Mouse (Mus musculus) limb, embryonic 10.5 days (tissue): ENCODE data around the gene Wwox. TPM values are rescaled to one million over a fixed set of nuclear protein-coding genes. Genes with fewer than 3 reads are reported as not detected.

Experiments
- DNase-seq: peaks from one replicate; pipeline ENCODE4 v3.0.0-alpha.2; 2017; ENCODE audit warnings: low spot score
- H3K27ac ChIP-seq: fragments of 300-500 bp; sonication (generic); 2 replicates; pipeline ENCODE4 v1.5.1; 2016; ENCODE audit warnings: mild to moderate bottlenecking
- H3K27me3 ChIP-seq: fragments of 300-500 bp; sonication (generic); 2 replicates; pipeline ENCODE4 v1.6.1; 2016; ENCODE audit warnings: low read depth, mild to moderate bottlenecking; ENCODE audit not compliant: poor library complexity, severe bottlenecking
- H3K36me3 ChIP-seq: fragments of 300-500 bp; sonication (generic); 2 replicates; pipeline ENCODE4 v1.6.1; 2016; ENCODE audit warnings: mild to moderate bottlenecking, moderate library complexity
- H3K4me1 ChIP-seq: fragments of 300-500 bp; sonication (generic); 2 replicates; pipeline ENCODE4 v1.6.1; 2016
- H3K4me3 ChIP-seq: fragments of 300-500 bp; sonication (generic); 2 replicates; pipeline ENCODE4 v1.5.1; 2016; ENCODE audit warnings: mild to moderate bottlenecking, moderate library complexity
- H3K9me3 ChIP-seq: fragments of 300-500 bp; sonication (generic); replicated peaks from 2 replicates; pipeline ENCODE4 v1.6.1; 2016; ENCODE audit warnings: mild to moderate bottlenecking
- WGBS: fragments of 180-500 bp; shearing (Covaris S2); methylation state at CpG from one replicate; pipeline ENCODE4 v1.1.7; 2016; 5-methylcytosine and 5-hydroxymethylcytosine counted together
- polyA plus RNA-seq: library from polyadenylated mRNA; unstranded; fragments of >200 nt; fragmentation: Nextera tagmentation; extraction: Ambion mirVana; gene quantifications from 2 replicates; pipeline ENCODE4 v1.2.1, GENCODE M21; 2016

Gene Wwox
- polyA plus RNA-seq, 1 experiment from 2014 or later = 8.6 TPM

DNA sequence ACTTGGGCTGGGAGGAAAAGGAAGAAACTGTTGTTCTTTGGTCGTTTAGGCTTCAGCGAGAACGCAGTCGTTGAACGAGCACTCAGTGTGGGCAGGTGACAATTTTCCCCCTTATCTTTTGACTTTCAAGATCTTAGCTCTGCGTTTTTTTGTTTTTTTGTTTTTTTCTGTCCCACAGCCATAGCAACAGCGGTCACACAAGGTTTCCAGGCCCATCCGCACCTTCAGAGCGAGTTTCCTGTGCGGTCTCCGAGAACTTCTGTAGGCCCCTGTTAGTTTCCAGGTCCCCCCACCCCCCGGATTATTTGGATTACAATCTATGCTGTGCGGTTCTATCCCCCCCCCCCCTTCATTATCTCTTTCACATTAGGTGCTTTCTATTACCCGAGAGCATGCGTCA, 625.2 kb downstream of the Wwox start:
- H3K27ac ChIP-seq = no peak overlapping the region
- no peaks in the 10 kb centered on the region for H3K4me1 ChIP-seq
- H3K4me3 ChIP-seq = no peak overlapping the region
- no peaks in the 10 kb centered on the region for H3K9me3 ChIP-seq
- H3K27me3 ChIP-seq = peaks cover 15% of the 10 kb centered on the region
- DNase-seq = no peak
- H3K36me3 ChIP-seq = no peaks in the 10 kb centered on the region
- 87% methylated on average over 15 of the region's 15 CpGs for WGBS

DNA sequence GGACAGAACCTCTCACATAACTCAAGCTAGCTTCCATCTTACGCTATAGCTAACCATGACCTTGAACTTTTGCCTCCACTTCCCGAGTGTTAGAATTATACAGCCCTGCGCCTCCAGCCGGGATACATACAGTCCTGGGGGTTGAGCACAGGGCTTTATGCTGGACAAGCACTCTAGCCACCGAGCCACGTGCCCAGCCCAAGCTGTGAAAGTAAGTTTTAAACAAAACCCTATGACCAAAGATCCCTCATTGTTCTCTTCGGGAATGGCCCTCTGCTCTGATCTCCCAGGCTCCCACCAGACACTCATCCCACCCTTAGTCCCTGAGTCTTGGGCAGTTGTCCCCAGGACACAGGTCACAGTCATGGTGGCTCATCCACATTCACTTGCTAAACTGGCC, 625.9 kb downstream of the Wwox start:
- Histone ChIP-seq H3K4me3 (no peak overlapping the region), H3K36me3 (no peaks in the 10 kb centered on the region), H3K4me1 (peaks cover 4% of the 10 kb centered on the region; the same call in 1 of the 2 replicates), H3K27ac (no peak overlapping the region), H3K27me3 (peaks cover 15% of the 10 kb centered on the region), H3K9me3 (no peaks in the 10 kb centered on the region)
- DNase-seq = no peak
- 69% methylated on average over 7 of the region's 7 CpGs for WGBS

DNA sequence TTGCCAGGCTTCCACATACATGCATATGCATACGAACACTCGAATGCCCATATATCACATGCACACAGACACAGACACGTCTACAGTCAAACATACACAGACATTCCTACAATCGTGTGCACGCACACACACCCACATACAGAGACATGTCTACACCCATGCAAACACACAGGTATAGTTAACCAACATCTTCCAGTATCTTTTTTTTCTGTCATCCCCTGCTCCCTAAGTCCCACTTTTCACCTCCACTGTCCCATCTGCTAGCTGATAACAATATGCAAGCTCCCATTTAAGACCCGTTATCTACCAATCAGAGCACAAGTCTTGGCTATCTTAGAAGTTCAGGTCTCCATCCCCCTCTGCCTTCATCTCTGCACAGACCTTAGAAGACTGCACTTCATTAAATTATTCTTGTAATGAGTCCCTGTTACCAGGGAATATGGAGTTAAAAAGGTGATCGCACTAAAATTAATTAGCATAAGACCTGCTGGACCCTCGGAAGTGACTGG, 627.1 kb downstream of the Wwox start:
- Histone ChIP-seq H3K27ac (no peak overlapping the region), H3K27me3 (peaks cover 15% of the 10 kb centered on the region), H3K4me3 (no peak overlapping the region), H3K9me3 (no peaks in the 10 kb centered on the region), H3K36me3 (no peaks in the 10 kb centered on the region), H3K4me1 (peaks cover 5% of the 10 kb centered on the region; the same call in 1 of the 2 replicates)
- 89% methylated on average over 8 of the region's 8 CpGs for WGBS
- DNase-seq = no peak

DNA sequence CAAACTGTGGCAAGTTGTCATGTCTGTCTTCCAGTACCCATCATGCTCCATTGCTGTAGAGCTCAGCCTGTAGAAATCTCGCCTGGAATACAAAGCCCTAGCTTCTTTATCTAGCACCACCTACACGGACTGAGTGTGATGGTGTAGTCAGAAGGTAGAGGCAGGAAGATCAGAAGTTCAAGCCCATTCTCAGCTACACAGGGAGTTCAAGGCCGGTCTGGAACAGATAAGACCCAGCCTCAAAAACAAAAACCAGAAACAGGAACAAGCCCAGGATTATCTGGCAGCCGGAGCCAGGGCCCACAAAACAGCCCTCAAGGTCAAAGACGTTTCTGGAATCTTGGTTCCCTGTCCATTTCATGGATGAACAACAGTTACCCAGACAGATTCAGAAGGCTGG, 629.3 kb downstream of the Wwox start:
- WGBS = 84% methylated on average over 5 of the region's 5 CpGs

DNA sequence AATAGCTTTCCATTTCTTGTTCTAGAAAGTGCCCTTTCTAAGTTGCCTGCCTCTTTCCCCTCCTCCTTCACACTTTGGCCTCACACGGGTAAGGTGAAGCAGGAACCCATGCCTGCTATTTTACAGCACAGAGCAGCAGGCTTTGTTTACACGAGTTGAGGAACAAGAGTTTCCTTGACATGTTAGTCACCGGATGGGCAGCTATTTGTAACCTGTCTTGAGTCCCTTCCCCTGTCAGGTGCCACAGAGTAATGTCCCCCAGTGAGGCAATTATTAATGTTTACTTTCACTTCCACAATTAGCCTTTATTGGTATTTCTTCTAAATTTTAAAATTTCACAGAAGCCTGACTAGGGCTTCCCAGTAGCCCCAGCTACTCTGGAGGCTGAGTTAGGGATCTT, 630.8 kb downstream of the Wwox start:
- no peak for DNase-seq

More for the DNA sequence above, 629.3 kb downstream of the Wwox start:
- Histone ChIP-seq H3K9me3 (no peaks in the 10 kb centered on the region), H3K4me3 (no peak overlapping the region), H3K36me3 (no peaks in the 10 kb centered on the region), H3K4me1 (peaks cover 8% of the 10 kb centered on the region; the same call in 1 of the 2 replicates), H3K27ac (no peak overlapping the region), H3K27me3 (peaks cover 14% of the 10 kb centered on the region)
- no peak for DNase-seq

DNA sequence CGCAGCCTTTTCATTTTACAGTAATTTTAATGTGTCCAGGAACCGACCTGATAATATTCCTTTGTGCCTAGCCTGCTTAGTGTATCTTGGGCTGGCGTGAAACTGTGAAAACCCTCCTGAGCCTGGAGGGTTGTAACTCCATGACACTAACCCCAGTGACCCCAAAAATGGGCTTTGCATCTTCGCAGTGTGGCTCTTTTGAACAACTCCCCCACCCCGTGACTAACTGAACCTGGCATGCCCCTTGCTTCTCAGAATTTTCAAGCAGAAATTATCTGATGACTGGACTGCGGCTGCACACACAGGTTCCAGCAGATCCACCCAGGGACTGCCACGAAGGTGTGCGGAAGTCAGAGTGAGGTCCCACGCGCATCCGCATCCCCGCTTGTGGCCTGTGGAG, 631.8 kb downstream of the Wwox start:
- Histone ChIP-seq H3K36me3 (no peaks in the 10 kb centered on the region), H3K27me3 (no peaks in the 10 kb centered on the region), H3K27ac (peak overlapping the region; percentile 12; the same call in 1 of the 2 replicates), H3K4me3 (no peak overlapping the region), H3K9me3 (no peaks in the 10 kb centered on the region), H3K4me1 (peaks cover 8% of the 10 kb centered on the region; the same call in 1 of the 2 replicates)
- DNase-seq = no peak
- 93% methylated on average over 12 of the region's 12 CpGs for WGBS

More for the DNA sequence above, 630.8 kb downstream of the Wwox start:
- Histone ChIP-seq H3K36me3 (no peaks in the 10 kb centered on the region), H3K27me3 (peaks cover 6% of the 10 kb centered on the region; the same call in 1 of the 2 replicates), H3K9me3 (no peaks in the 10 kb centered on the region), H3K4me1 (peaks cover 8% of the 10 kb centered on the region; the same call in 1 of the 2 replicates), H3K27ac (no peak overlapping the region), H3K4me3 (no peak overlapping the region)
- WGBS = 15% methylated on average over 3 of the region's 3 CpGs

DNA sequence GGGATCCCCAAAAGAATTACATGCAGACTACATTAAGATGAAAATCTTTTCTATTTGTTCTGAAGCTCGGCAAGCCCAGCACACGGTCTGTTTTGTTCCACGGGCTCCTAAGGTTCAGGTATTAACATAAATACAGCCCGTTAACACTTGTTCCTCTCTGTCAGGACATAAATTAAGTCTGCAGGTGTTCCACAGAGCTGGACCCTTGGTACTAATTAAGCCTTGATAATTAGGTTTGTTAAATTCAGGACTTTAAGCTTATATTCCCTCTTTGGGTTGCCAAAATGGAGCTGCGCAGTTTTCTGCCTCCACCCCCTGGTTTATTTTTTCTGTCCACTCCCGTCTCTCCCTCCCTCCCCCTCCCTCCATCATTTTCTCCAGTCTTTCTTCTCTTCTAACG, 638.8 kb downstream of the Wwox start:
- DNase-seq = no peak
- Histone ChIP-seq H3K27me3 (peaks cover 11% of the 10 kb centered on the region; the same call in 1 of the 2 replicates), H3K9me3 (no peaks in the 10 kb centered on the region), H3K4me3 (no peak overlapping the region), H3K27ac (no peak overlapping the region), H3K36me3 (no peaks in the 10 kb centered on the region), H3K4me1 (peaks cover 9% of the 10 kb centered on the region; the same call in 1 of the 2 replicates)
- 63% methylated on average over 7 of the region's 7 CpGs for WGBS

DNA sequence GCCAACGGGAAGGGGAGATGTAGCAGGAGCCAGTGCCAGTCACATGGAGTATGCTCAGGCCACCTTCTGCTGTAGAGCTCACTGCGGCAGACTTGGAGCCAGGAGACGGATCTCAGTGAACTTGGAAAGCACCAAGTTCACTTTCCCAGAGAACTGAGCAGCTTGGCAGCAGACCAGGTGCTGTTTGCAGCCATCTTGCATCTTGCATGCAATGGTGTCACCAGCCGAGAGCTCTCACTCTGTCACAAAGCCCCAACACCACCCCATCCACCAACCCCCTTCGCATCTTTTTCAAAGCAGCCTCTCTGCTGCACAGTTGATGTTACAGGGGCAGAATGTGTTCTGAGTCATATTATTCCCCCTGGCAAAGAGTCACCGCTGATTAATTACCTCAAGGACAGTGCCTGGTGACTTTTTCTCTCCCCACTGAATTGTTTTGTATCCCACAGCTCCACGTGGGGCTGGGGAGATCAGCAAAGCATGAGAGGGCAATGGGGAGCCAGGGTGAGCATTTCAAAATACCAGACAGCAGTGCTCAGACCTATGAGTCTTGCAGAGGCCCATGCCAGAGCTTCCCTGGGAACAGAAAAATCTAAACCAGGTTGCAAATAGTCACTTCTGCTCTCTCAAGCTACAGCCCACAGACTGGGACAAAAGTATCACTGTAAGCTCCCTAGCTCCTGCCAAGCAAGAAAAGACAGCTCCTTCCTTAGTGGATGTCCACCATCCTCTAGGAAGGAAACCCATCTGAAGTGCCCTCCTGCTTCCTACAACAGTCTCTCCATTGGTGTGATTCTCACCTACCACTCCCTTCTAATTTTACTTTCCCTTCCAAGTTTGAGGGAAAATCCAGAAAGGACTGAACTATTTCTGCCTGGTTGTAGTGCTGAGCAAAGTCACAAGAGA, 642.1 kb downstream of the Wwox start:
- peaks cover 9% of the 10 kb centered on the region; the same call in 1 of the 2 replicates for H3K4me1 ChIP-seq
- no peak for DNase-seq
- 77% methylated on average over 7 of the region's 7 CpGs for whole genome bisulfite sequencing
- H3K9me3 ChIP-seq = no peaks in the 10 kb centered on the region
- H3K27me3 ChIP-seq = peaks cover 11% of the 10 kb centered on the region; the same call in 1 of the 2 replicates
- H3K4me3 ChIP-seq = no peak overlapping the region
- H3K27ac ChIP-seq = no peak overlapping the region; the same call in 1 of the 2 replicates
- no peaks in the 10 kb centered on the region for H3K36me3 ChIP-seq

DNA sequence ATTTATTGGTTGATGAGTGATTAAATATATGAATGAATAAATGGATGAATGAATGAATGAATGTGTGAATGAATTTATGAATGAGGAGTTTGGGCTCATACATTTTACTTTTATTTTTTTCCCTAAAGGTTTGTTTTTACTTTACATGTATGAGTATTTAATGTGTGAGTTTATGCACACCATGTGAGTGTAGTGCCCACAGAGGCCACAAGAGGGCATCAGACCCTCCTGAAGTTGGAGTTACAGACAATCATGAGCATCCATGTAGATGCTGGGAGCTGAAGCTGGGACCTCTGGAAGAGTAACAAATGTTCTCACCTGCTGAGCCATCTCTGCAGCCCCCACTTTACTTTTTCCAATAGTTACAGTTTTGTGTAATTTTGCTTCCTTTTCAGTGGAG, 648.7 kb downstream of the Wwox start:
- Histone ChIP-seq H3K27ac (no peak overlapping the region), H3K27me3 (peaks cover 4% of the 10 kb centered on the region; the same call in 1 of the 2 replicates), H3K4me3 (no peak overlapping the region), H3K36me3 (no peaks in the 10 kb centered on the region), H3K4me1 (no peaks in the 10 kb centered on the region), H3K9me3 (no peaks in the 10 kb centered on the region)
- DNase-seq = no peak

DNA sequence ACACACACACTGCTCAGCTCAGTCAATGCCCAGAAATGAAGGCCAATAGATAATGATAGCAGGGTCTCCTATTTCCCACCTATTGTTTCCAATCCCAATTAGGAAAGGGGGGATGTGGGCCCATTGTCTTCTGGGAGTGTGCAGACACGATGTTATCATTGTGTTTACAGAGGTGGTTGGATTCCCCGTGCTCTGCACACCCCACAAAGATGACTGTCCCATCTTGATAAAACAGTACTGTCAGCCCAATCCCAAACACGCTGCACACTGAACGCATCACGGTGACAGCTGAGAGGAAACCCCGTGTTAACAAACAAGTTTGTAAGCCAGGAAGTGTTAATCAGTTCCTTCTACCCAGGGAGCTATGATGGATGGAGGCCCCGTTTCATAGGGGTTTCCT, 650.3 kb downstream of the Wwox start:
- H3K36me3 ChIP-seq = no peaks in the 10 kb centered on the region
- H3K9me3 ChIP-seq = no peaks in the 10 kb centered on the region
- H3K4me3 ChIP-seq = no peak overlapping the region
- H3K27ac ChIP-seq = no peak overlapping the region
- H3K4me1 ChIP-seq = no peaks in the 10 kb centered on the region
- 86% methylated on average over 7 of the region's 7 CpGs for WGBS
- DNase-seq = no peak
- H3K27me3 ChIP-seq = peaks cover 11% of the 10 kb centered on the region

DNA sequence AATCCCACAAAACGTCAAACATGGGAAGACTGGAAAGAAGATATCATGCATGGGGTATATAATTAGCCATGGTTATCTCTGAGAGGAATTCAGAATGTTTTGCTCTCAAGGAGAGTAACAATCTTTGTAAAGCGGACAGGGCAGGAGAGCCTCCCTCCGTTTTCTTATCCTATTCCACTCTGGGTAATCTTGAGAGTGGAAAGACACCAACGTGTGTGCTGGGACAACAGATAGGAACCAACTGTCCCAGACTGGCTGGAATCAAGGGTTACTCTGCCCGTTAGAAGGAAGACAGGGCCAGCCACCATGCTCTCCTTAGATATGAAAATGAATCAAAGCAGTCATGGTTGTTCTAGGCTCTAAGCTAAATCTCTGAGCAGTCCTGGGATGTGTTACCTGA, 650.7 kb downstream of the Wwox start:
- peaks cover 11% of the 10 kb centered on the region for H3K27me3 ChIP-seq
- H3K4me3 ChIP-seq = no peak overlapping the region
- WGBS = 86% methylated on average over 5 of the region's 5 CpGs
- no peak overlapping the region for H3K27ac ChIP-seq
- H3K36me3 ChIP-seq = no peaks in the 10 kb centered on the region
- no peaks in the 10 kb centered on the region for H3K9me3 ChIP-seq
- no peaks in the 10 kb centered on the region for H3K4me1 ChIP-seq
- DNase-seq = no peak

DNA sequence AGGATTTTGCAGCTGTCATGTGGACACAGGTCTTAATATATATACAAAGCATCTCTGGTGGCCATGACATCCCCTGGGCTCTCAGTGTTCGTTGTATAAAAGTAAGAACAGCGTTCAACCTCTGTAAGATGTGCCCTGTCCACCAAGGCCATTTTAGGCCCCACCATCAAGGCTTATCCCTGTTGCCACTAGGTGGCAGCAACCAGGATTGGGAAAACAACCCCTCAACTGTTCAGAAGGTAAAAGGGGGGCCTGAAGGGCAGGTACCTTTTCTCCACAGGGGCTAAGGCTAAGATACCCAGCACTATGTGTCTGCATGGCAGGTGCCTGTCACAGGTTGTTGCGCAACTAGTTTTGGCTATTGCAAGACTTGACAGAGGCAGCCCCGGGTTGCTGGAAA, 656.1 kb downstream of the Wwox start:
- no peaks in the 10 kb centered on the region for H3K4me1 ChIP-seq
- no peak overlapping the region for H3K4me3 ChIP-seq
- H3K36me3 ChIP-seq = no peaks in the 10 kb centered on the region
- peaks cover 11% of the 10 kb centered on the region for H3K27me3 ChIP-seq
- no peak overlapping the region for H3K27ac ChIP-seq
- DNase-seq = peak; percentile 48
- WGBS = 84% methylated on average over 4 of the region's 4 CpGs
- H3K9me3 ChIP-seq = no peaks in the 10 kb centered on the region

DNA sequence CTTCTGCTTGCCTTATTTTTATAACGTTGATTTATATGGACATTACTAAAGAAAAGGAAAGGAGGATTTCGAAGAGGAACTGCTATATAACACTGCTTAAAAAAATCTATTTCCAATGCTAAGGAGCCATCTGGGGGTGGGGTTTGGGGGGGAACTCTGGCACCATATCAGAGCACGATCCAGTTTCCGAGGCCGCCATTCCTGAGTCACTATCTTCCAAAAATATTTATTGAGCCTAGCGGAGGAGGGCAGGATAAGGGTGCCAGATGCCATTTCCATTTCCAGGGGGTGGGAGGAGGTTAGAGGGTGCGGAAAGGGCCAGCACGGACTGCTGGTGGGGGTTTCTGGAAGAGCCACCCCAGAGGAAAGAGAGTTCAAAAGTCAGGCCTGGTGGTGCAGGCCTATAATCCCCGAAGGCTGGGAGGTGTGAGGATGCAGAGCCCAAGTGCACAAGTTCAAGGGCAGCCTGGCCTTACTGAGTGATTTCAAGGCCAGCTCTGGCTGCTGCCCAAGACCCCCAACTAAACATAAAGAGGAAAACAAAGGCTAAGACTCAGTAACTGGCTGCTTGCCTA, 658.6 kb downstream of the Wwox start:
- Histone ChIP-seq H3K27me3 (peaks cover 7% of the 10 kb centered on the region; the same call in 1 of the 2 replicates), H3K4me1 (no peaks in the 10 kb centered on the region), H3K27ac (no peak overlapping the region), H3K36me3 (no peaks in the 10 kb centered on the region), H3K9me3 (no peaks in the 10 kb centered on the region), H3K4me3 (no peak overlapping the region)
- no peak for DNase-seq
- WGBS = 85% methylated on average over 9 of the region's 9 CpGs
